Mouse (Mus musculus): Measurements from ENCODE around the gene Abcc4. TPM values are rescaled to one million over a fixed set of nuclear protein-coding genes. Genes with fewer than 3 reads are reported as not detected.

Gene Abcc4
- 10 to 100 TPM in 1 of 2 experiments, 1 to 10 TPM in 1; 9.5 to 11.0 TPM for total RNA-seq (2021)
- long read RNA-seq, experiment 1, full-length matches to known transcripts, result 7 of 14 reads
- long read RNA-seq, experiment 1, partial matches to known transcripts, result 6 of 14 reads
- long read RNA-seq, experiment 1, other reads (novel, unspliced or antisense), result 1 of 14 reads
- long read RNA-seq, experiment 2, full-length matches to known transcripts, result 4 of 7 reads
- long read RNA-seq, experiment 2, partial matches to known transcripts, result 3 of 7 reads
- long read RNA-seq, experiment 2, other reads (novel, unspliced or antisense), result 0 of 7 reads

DNA sequence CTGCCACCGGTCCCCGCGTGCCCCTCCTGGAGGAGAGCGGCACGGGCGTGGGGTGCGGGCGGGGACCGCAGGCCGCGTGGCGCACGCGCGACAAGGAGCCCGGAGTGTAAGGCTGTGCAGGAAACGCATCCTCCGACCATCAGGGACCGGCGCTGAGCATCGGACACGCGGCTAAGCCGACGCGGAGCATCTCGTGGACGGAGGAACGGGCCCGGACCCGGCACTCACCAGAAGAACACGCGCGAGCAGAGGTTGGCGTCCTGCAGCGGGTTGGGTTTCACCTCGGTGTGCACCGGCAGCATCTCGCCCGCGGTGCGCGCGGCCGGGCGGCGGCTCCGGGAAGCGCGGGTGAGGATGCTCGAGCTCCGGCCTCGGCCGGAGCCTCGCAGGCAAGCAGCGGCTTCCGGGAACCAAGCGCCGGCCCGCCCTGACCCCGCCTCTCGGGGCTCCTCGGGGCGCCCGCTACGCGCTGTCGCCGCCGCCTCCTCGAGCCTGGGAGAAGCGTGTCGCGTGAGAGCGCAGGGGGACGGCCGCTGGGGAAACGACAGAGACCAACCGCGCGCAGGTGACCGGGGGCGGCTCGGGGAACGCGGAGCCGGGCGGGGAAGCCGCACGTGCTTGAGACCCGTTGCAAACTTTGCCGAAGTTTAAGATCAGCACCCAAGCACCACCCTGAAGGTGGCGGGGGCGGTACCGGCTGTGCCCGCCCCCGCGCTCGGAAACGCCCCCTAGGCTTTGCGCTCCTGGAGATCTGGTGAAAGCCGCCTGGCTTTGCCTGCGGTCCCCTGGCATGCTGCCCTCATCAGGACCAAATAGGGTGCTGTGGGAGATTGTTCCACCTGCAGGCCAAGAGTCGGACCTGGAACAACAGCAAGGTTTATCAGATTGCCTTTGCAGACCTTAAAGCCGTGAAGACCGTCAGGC lies at the start of gene Abcc4:
Gene Abcc4, minus strand, starts transcription at position 412 of the 924 bp plus-strand sequence.
- no peak; the same call in 1 of the 2 replicates for TF ChIP-seq CTCF (IDR thresholded peaks at IDR 0.05)
- intact Hi-C loops (cut with DNase I), result loop anchor here (2.0 to 5.0 kb wide), 2 partner anchors 43 to 61 kb away; no protein-coding TSS in a partner anchor
- H3K4me3 ChIP-seq, result peak within 1 kb of the TSS; percentile 81
- DNase-seq (ENCODE audit: extremely low spot score in 1 of 2, low spot score in 2 of 2), result peak; percentile 62 to 67
- peak within 1 kb of the TSS; percentile 84 for H3K27ac ChIP-seq

DNA sequence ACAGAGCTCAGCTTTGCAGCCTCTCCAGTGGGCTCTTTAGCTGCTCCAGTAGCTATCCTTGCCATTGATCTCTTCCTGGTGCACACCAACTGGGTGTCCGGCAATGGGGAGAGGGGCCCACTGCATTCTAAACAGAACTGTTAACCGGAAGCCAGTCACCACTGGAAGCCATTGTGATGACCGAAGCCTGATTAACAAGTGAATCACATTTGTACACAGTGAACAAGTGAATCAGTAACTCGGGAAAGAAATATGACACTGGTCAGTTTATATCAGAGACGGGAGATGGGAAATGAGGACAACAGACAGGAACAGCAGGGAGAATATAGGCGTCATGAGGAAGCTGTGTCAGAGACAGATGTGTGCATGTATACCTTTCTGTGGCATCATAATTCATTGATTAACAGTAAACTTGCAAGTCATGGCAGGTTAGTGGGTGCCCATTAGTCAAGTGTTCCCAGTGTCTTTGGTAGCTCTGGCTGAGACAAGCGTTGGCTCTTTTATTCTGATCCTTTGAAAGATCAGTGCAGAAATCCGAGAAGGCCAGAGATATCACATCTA lies 45.3 kb upstream of the Abcc4 start:
- Histone ChIP-seq H3K27ac (no peak overlapping the region), H3K4me3 (no peak overlapping the region)
- intact Hi-C loops (cut with DNase I), result loop anchor here (2.0 kb wide), 2 partner anchors 40 to 88 kb away; no protein-coding TSS in a partner anchor
- no peak for TF ChIP-seq CTCF (IDR thresholded peaks at IDR 0.05)
- DNase-seq (ENCODE audit: extremely low spot score in 1 of 2, low spot score in 2 of 2), result no peak

DNA sequence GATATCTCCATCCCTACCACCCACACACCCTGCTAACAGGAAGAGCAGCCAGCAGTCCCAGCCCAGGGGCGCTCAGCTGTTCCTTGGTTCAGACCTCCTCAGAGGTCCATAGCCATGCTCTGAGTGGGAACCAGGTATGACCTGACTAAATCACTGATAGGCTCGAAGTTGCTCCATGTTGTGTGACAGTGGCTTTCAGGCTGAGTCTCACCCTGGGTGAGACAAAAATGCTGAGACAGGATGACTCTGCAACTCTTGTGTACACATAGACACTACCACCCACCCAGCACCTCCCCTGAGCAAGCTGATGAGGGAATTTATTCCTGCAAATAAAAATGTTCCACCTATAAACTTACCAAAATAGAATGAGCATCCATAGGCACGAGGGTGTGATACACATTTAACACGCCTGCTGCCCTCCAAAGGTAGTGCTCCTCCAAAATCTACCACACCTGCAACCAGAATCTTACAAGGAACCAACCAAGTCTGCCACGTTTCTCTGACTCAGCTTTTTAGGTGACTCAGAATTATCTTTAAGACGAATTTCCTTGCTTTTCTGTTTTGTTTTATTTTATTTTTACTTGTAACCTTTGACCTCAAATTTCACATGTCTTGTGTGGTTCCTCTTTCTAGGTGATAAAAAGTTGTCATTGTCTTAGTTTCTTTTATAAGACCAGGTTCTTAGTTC lies 44.6 kb upstream of the Abcc4 start:
- intact Hi-C loops (cut with DNase I), result loop anchor here (2.0 kb wide), 2 partner anchors 40 to 88 kb away; no protein-coding TSS in a partner anchor
- no peak for TF ChIP-seq CTCF (IDR thresholded peaks at IDR 0.05)
- peak overlapping the region; percentile 40 for H3K27ac ChIP-seq
- DNase-seq (ENCODE audit: extremely low spot score in 1 of 2, low spot score in 2 of 2), result no peak
- H3K4me3 ChIP-seq, result no peak overlapping the region

DNA sequence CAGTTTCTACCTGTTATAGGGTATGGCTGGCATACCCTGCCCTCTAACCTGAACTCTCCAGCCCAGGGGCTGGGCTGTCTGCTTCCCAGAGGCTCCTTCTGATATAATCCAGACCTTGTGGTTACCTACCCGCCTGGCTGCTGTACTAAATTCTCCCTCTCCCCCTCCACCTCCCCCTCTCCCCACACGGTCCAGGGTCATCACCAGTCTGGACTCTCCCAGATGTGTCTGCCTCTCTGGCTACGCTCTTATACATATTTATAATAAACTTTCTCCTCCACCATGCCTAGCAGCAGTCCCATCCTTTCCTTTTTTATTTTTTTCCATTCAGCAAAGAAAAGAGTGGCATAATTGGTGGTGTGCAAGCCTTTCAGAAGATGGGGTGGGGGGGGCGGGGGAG lies 43.7 kb upstream of the Abcc4 start:
- no peak overlapping the region for H3K27ac ChIP-seq
- H3K4me3 ChIP-seq, result no peak overlapping the region
- intact Hi-C loops (cut with DNase I), result loop anchor here (2.0 kb wide), 2 partner anchors 39 to 87 kb away; no protein-coding TSS in a partner anchor
- no peak for DNase-seq (ENCODE audit: extremely low spot score in 1 of 2, low spot score in 2 of 2)
- TF ChIP-seq CTCF (IDR thresholded peaks at IDR 0.05), result no peak

DNA sequence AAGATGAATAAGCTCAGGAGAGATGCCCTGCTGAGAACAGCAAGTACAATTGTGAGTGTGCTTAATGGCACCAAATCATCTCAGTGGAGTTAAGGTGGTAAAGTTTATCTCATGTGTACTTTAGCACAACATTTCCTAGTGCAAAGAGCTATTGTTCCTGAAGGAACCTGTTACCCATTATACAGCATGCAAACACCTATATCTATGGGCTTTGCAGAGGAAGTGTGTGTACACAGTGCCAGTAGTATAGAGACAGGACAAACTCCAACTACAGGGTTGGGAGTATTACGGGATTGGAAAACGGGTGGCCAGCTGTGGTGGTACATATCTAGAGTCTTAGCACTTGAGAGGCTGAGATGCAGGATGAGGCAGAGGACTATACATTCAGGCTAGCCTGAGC lies 43.0 kb upstream of the Abcc4 start:
- intact Hi-C loops (cut with DNase I), result no loop called here
- Histone ChIP-seq H3K27ac (no peak overlapping the region), H3K4me3 (no peak overlapping the region)
- no peak for TF ChIP-seq CTCF (IDR thresholded peaks at IDR 0.05)
- DNase-seq (ENCODE audit: extremely low spot score in 1 of 2, low spot score in 2 of 2), result no peak

DNA sequence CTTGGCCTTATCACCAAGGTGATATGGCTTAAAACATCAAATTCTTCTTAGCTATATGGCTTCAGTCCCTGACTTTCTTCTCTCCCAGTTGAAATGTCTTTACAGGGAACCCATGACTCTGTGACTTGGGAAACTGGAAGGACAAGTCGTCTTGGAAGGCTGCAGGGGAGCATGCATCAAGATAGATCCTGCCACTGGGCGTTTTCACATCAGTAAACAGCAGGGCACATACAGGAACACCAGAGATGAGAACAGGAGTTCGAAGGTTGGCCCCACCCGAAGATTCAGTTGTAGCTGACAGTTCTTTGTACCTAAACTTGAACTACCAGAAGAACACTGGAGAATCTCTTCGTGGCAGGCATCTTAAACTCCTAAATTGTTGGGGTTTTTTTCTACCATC lies 36.8 kb upstream of the Abcc4 start:
- no peak for TF ChIP-seq CTCF (IDR thresholded peaks at IDR 0.05)
- Histone ChIP-seq H3K27ac (no peak overlapping the region), H3K4me3 (no peak overlapping the region)
- no peak for DNase-seq (ENCODE audit: extremely low spot score in 1 of 2, low spot score in 2 of 2)
- intact Hi-C loops (cut with DNase I), result no loop called here

DNA sequence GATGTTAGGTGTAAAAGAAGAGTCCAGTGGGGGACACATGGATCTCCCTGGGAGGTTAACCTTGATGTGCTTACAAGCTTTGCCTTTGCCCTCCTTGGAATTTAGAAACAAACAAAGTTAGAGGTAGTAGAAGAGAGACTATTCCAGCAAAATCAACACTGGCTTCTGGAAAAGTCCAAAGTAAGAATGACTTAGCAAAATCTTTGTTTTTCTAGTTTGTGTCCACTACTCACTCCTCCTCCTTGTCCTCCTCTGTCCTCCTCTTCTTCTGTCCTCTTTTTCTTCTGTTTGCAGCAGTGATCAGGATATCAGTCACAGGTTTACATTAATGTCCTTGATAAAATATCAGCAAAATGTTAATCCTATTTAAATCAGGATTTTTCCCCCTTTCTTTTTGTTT lies 35.8 kb upstream of the Abcc4 start:
- DNase-seq (ENCODE audit: extremely low spot score in 1 of 2, low spot score in 2 of 2), result no peak
- TF ChIP-seq CTCF (IDR thresholded peaks at IDR 0.05), result no peak
- intact Hi-C loops (cut with DNase I), result no loop called here
- Histone ChIP-seq H3K4me3 (no peak overlapping the region), H3K27ac (no peak overlapping the region)

DNA sequence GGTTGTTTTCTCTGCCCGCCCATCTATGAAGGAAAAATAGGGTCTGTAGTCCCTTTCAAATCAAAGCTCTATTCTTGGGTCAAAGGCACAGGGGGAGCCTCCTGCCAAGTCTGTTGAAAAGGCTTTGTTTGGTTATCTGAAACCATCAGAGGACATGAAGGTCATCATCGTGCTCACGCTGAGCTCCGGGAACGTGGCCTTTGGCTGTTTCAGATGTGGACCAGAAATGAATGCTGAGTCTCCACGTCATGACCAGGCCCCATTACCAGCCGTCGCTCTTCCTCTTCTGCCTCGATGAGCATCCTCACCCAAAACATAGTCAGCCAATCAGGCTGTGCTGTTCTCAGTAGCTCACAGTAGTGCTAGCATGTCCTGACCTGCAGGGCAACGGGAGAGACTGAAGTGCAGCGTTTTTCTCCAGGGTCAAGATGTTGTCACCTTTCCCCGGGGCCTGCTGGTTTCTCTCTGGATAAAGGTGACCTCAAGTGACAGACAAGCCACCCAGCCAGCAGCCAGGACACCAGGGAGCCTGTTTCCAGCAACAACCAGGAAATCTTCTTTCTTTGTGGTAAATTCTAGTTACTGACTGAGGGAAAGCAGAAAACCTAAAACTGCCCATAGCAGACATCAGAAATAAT lies 31.4 kb upstream of the Abcc4 start:
- intact Hi-C loops (cut with DNase I), result no loop called here
- Histone ChIP-seq H3K27ac (peak overlapping the region; percentile 30), H3K4me3 (no peak overlapping the region)
- no peak for DNase-seq (ENCODE audit: extremely low spot score in 1 of 2, low spot score in 2 of 2)
- TF ChIP-seq CTCF (IDR thresholded peaks at IDR 0.05), result no peak

DNA sequence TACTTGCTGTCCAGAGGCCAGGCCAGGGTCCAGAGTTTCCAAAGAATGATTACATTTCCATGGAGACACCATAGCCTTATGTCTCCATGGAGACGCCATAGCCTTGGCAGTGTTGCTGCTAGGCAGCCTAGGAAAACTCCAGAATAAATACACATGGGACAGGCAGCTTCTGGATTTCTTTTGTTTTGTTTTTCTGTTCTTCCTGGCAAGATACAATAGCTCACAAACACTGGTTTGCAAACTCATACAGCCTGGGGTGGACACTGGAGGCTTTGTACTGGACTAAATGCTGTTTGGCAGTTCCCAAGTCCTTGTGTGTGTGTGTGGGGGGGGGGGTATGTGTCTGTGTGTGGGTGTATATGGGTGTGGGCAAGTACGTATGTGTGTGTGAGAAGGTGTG lies 29.1 kb upstream of the Abcc4 start:
- H3K4me3 ChIP-seq, result no peak overlapping the region
- DNase-seq (ENCODE audit: extremely low spot score in 1 of 2, low spot score in 2 of 2), result no peak
- intact Hi-C loops (cut with DNase I), result no loop called here
- H3K27ac ChIP-seq, result no peak overlapping the region
- no peak for TF ChIP-seq CTCF (IDR thresholded peaks at IDR 0.05)

DNA sequence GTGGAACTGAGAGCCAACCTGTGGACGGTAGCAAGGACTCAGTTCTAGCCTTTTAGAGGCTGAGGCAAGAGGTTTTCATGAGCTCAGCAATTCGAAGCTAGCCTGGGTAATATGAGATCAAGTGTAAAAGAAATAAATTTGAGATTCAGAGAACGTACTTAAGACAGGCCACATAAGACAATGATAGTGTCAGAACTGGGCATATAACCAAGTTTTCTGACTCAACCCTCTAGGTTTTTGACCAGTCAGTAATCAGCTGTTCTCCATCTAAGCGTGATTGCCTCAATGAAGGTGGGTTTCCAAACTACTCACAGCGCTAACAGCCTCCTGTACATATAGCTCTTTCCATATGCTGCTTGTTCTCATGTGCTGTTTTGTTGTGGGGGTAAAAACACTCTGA lies 27.1 kb upstream of the Abcc4 start:
- intact Hi-C loops (cut with DNase I), result no loop called here
- no peak for TF ChIP-seq CTCF (IDR thresholded peaks at IDR 0.05)
- DNase-seq (ENCODE audit: extremely low spot score in 1 of 2, low spot score in 2 of 2), result no peak
- Histone ChIP-seq H3K4me3 (no peak overlapping the region), H3K27ac (no peak overlapping the region)

DNA sequence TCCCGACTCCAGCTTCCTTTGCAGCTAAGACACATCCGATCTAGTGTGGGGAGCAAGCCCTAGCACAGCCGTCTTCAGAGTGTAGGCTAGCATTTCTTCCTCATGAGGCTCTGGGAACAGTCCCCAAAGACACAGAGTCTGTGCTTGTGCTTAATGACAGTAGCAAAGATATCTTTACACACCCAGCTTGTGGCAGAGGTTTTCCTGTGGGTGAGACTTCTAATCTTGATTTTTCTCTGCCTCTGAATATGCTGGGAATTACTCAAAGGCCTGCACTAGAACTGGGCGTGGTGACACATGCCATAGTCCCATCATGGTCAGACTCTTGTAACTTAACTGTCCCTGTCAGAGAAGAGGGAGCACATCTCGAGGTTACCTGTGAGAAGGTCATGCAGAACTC lies 24.6 kb upstream of the Abcc4 start:
- intact Hi-C loops (cut with DNase I), result no loop called here
- Histone ChIP-seq H3K27ac (no peak overlapping the region), H3K4me3 (no peak overlapping the region)
- TF ChIP-seq CTCF (IDR thresholded peaks at IDR 0.05), result no peak
- no peak for DNase-seq (ENCODE audit: extremely low spot score in 1 of 2, low spot score in 2 of 2)
